Mouse (Mus musculus) urinary bladder, postnatal 10 days (tissue): ENCODE measurements around the gene Fam160b1.

Experiments
- DNase-seq: peaks from one replicate; pipeline ENCODE4 v3.0.0; 2022; ENCODE audit warnings: low spot score

The Fam160b1 gene

DNA sequence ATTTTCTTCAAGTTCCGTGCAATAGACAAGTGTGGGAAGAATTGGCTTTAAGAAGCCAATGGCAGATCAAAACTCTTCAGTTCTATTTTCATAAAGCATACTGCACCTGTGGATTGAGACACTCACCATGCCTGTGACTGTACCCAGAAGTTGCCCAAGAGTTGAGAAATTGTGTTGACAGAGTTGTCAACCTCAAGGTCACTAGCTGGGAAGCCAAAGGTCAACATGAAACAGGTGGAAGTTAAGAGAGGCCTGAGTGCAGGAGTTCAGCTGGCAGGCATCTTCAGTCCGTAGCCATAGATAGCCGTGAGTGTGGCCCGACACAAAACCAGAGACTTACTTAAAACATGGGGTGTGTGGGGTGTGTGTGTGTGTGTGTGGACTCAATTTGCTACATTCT, 6.7 kb downstream of the Fam160b1 start:
- no peak for DNase-seq

DNA sequence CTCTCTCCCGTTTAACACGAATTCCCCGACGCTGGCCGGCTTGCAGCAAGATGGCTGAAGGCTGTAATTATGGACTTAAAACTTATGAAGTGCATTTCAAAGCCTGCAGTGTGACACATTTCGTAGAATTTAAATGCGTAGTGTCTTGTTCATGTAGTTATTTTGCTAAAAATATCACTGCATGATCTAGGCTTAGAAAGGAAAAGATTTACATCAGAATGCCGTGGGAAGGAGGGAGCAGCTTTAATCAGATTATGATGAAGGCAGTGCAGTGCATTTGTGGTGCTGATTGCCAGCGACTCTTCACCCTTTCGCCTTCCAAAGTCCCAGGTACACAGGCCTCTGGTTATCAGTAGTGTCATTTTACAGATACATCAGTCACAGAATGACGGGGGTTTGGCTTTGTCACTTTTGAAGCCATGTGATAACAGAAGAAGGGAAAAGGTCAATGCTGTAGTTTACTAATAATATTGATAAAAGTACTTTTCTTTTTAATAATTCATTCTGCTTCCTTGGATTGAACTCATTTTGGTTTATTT, 7.4 kb downstream of the Fam160b1 start:
- no peak for DNase-seq

DNA sequence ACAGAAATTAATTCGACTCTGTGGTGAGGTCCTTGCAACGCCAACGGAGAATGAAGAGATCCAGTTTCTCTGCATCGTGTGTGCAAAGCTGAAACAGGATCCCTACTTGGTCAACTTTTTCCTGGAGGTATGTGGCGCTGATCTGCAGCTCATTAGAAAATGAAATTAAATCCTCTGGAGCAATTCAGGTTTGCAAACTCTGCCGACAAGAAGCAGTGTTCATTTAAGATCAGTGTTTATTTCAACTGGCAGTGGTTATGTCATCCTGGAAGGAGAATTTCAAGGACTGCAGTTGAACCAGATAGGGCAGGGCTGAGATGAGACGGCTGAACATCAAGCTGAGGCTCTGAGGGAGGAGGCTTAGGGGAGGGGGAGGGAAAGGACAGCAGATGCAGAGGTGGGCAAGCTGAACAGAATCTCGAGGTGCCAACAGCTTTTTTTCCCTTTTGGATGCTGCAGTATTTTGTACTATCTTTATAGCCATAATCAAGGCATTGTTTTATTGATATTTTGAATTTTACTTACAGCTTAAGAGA, 12.9 kb downstream of the Fam160b1 start:
- DNase-seq, result no peak

DNA sequence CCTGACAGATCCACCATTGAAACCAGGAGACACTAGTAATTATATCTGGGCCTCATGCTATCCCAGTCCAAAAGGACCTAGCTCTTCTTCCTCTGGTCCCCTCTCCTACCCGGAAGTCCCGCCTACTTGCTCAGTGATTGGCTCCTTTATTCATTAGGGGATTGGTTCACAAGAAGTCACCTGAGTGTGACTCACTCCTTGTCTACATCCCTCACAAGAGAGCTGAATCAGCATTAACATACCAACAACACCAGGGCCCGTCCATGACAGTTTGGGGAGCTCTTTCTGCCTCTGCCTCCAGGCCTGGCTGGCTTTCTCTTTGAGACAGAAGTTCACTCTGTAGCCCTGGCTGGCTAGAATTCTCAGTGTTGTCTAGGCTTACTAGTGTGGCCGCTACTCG, 14.7 kb downstream of the Fam160b1 start:
- DNase-seq, result no peak

DNA sequence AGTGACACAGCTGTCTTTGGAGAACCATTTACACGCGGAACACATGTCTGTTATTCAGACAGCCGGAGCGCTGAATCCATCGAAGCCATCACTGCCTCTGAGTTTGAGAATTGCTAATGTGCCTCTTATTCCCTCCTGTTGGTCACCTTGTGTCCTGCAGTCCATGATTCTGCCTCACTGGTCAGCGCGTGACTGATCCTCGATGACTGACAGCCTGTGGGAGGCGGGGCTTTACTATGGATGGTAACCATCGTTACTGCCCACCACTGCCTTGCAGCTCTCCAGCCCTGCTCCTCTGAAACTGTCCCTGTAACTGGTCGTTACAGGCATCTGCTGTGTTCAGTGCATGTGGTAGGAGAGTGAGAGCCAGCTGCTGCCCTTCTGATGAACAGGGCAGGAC, 15.3 kb downstream of the Fam160b1 start:
- no peak for DNase-seq

DNA sequence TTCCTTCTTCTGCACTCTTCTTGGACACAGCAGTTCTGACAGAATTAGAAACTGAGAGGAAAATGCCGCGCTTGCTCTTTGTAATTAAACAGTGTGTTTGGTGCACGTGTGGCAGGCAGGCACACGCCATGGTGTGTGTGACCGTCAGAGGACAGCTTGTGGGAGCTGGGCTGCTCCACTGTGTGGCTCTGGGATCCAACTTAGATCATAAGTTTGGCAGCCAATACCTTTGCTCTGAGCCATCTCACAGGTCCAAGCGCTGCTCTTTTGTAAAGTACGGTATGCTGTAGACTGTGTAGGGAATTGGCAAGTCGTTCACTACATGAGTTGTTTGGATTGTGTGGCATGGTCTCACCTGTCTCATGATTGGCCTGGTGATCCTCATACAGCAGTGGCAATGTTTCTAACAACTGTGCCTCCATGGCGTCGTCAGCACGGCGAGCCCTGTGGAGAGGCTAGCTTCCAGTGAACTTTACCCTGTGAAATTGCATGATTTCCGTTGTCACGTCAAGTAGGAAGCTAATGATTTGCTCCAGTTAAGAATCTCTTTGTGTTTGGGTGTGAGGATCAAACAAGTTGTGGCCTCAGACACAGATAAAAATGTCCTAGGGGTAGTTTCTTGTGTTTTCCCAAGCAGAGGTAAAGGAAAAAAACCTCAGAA, 16.7 kb downstream of the Fam160b1 start:
- no peak for DNase-seq

DNA sequence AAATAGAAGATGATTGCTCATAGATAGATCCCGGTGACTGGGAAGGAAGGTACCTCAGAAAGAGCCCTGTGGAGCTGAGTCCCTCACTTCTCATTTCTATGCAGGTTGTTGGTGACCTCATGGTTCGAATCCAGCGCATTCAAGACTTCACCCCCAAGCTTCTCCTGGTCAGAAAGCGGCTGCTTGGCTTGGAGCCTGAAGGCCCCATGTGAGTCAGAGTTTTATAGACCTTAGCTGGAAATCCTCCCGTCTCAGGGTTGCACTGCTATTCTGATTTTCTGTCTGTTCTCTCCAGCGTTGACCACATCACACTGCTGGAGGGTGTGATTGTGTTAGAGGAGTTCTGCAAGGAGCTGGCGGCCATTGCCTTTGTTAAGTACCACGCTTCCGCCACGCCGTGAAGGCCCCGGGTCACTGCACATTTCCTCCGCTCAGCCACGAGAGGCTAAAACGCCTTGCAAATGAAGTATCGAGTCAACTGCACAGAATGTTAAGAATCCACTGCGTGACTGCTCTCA, 25.8 kb downstream of the Fam160b1 start:
- DNase-seq, result no peak

DNA sequence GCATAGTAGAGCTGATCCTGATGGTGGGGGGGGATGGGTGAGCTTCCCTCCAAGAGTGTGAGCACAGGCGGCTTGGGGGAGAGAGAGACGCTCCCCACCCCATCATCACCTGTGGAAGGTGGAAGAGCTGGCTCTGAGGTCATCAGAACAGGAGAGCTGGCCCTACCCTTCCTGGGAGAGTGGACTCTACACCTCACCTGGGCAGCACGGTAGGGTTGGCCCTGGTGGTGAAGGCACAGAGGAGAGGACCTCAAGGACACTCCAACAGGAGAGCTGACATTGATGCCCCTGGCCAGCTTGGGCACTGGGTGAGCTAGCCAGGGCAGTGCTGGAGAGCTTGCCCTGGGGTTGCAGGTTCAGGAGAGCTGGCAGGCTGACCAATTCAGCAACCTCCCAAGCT, 31.1 kb downstream of the Fam160b1 start:
- no peak for DNase-seq

DNA sequence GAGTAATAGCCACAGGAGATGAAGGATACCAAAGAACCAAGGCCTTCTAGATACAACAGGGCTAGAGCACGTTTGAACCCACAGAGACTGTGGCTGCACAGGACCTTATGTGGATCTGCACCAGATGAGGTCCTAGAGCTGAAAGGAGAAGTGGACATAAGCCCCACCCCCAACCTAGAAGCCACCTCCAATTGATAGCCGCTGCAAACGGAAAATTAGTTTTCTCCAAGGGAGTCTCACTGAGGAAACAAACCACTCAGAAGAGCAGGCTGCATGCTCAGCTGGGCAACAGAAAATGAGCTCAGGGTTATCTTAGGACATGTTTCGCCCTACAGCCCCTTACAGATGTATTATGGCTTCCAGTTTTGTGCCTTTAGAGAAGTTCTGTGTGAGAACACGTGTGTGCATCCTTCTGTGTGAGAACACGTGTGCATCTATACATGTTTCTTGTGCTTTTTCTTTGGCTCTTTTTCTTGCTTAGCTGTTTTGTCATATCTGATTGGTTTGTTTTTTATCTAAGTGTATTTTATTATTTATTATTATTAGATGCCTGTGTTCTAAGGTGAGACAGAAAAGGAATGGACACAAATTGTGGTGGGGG, 33.0 kb downstream of the Fam160b1 start:
- DNase-seq, result no peak

DNA sequence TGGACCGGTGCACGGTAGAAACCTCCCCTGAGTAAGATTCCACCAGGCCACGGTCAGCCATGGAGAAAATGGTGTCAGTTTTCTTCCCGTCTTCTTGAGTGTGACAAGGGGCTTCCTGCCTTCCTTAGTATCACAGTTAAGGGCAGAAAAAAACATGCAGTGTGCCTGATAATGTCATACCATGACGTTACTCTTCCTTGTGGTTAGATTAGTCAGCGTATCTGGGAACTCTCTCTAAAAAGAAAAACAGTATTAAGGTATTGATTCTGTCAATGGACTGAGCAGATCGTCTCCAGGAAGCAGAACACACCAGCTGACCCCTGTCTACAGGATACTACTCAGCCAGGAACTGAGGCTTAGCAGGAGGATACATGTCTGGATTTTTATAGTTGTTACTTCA, 36.1 kb downstream of the Fam160b1 start:
- DNase-seq, result no peak

DNA sequence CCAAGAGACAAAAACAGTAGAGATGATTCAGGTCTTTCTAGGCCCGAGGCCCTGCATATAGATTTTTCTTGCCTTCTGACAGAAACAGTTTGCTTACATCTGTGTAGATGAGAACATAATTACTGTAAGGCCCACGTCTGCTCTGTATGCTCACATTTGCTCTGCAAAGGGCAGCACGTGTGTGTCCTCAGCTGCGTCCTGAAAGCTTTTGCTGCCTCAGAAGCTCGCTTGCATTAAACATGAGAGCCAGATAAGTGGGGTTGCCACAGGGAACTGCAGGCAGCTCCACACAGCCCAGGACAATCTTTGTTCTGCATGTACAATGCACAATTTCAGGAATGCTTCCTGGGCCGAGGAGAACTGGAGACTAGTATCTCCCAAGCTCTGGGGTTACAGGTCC, 41.9 kb downstream of the Fam160b1 start:
- no peak for DNase-seq

DNA sequence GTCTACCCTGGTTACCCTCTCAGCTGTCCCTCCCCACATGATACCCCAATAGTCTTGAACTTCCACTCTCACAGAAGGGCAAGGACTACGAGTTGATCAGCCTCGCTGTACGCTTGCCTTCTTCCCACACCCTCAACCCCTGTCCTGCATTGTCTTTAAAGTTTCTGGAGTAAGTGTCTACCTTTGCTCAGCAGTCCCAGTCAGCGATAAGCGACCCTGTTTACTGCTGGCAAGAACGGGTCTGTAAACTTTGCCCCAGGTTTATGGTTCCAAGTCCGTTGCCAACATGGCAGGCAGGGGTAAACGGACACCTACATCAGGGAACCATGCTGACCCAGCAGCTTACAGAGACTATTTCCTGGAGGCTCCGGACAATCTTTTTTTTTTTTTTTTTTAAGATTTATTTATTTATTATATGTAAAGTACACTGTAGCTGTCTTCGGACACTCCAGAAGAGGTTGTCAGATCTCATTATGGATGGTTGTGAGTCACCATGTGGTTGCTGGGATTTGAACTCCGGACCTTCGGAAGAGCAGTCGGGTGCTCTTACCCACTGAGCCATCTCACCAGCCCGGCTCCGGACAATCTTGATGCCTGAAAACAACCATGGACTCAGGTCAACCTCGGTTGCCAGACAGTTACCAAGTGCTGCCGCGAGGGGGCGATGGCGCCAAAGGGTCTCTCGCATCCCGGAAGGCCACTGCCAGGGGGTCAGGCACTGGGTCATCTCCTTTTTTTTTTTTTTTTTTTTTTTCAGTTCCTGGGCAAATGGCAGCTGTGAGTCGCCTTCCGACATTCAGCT, 43.4 kb downstream of the Fam160b1 start:
- peak; percentile 57 for DNase-seq

DNA sequence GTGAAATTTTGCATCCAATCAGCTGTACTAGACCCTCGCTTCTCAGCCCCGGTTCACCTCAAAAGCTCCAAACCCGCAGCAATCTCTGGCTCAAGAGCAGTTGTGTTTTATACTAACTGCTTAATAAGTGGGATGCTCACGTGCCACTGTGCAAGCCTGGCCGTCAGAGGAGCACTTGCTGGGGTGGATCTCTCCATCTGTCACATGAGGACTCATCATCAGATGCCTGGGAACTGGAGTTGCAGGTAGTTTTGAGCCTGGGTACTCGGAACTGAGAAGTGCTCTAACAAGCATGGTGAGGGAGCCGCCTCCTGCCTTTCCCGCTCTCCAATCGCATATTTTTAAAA, 44.0 kb downstream of the Fam160b1 start:
- DNase-seq, result no peak

DNA sequence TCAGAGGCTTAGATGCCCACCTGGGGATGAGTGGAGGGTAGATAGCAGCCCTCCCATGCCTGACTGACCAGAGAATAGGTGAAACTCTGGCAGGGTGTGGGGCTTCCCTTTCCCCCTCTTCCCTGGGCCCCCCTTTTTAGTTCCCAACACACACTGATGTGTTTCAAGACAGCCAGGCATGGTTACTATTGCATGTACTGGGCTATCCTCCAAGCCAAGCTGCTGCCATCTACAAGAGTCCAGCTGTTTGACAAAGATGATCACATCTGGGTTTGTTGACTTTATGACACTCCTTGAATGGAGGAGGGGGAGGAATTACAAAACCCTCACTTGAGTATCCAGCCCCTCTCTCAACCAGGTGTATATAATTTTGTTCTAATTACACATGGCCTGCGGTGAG, 47.5 kb downstream of the Fam160b1 start:
- no peak for DNase-seq

DNA sequence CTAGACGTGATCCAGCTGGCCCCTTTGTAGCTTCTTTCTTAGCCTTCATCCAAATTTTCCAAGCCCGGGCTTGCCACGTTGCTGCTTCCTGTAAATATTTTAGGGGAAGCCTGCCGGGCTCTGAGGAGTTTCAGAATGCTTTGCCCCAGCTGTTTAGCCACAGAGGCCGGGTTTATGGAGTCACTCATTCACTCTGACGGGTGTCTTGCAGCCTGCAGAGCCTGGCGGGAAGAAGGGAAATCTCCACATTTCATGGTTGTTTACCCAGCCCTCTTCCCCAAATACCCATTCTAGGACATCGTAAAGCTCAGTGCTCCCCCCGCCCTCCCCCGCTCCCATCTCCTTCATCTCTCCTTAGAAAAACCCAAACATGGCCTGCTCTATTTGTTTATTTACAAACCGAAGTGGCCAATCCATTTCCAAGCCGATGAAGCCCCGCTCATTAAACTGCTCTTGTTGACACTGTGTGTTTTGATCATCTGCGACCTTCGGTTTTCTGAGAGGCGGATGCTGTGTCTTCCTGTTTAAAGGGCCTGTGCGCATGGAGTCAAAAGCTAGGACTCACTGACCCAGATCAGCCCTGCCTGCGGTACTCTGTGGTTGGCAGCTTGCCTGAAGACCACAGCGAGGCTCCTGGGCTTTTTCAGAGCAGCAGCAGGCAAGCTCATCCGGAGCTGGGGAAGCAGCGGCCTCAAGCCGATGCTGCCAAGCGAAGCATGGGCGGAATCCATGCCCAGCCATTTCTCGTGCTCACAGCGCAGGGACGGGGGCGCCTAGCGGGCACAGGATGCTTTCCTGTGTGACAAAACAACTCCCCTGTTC, 51.1 kb downstream of the Fam160b1 start:
- DNase-seq, result no peak

DNA sequence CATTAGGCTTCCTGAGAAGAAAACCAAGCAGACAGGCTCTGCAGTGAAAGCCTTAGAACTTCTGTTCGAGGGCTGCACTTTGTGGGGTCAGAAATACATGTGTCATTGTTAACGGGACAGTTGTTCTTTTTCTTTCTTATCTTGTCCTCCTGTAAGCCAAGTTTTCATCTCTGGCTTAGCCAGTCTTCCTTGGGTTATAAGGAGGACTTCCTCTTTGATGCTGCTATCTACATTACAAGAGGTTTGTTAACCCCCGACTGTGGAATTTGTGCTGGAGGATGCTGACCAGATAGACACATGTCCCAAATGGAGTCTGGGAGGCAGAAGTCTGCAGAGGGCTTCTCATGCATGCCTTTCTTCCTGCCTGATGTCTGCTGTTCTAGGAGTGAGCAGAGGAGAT, 52.7 kb downstream of the Fam160b1 start:
- no peak for DNase-seq

DNA sequence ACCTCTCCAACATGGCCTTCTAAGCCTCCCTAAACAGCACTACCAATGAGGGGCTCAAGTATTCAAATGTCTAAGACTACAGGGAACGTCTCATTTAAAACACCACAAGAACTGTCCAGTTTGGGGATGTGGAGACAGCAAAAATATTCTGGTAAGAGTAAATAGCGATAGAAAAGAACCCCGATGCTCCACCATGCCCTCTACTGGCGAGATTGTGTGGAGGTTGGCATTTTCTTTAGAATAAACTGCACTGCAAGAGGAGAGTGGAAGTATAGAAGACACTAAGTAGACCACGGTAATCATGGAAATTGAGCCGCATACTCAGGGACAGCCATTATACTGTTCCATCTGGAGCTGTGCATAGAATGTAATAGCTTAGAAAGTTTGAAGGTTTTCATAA, 53.4 kb downstream of the Fam160b1 start:
- DNase-seq, result no peak

DNA sequence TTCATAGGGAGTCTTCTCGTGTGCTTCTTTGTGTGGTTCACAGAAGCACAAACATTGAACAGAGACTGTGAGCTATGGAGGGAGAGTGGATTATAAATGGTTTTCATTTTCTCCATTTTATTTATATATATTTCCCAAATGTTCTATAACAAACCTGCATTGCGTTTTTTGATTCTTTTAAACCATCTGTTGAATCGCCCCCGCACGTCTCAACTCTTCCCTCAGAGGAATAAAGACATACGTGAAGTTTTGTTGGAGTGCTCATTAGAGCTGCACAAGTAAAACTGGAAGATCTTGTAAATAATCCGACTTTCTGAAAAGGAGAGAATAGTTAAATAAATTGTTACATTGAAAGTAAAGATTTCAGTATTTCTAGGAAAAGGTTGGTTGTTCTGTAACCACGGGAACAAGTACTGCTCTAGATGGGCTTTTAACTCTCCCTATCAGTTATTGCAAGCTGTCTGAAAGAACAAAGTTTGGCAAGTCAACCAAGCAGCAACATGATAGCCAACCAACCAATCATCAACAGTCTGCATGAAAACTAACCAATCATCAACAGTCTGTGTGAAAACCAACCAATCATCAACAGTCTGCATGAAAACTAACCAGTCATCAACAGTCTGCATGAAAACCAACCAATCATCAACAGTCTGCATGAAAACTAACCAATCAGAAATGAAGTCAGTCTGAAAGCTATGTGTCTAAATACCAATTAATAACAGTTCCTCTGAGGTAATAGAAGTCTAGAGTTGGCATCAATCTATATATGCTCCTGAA, 54.7 kb downstream of the Fam160b1 start:
- DNase-seq, result no peak

DNA sequence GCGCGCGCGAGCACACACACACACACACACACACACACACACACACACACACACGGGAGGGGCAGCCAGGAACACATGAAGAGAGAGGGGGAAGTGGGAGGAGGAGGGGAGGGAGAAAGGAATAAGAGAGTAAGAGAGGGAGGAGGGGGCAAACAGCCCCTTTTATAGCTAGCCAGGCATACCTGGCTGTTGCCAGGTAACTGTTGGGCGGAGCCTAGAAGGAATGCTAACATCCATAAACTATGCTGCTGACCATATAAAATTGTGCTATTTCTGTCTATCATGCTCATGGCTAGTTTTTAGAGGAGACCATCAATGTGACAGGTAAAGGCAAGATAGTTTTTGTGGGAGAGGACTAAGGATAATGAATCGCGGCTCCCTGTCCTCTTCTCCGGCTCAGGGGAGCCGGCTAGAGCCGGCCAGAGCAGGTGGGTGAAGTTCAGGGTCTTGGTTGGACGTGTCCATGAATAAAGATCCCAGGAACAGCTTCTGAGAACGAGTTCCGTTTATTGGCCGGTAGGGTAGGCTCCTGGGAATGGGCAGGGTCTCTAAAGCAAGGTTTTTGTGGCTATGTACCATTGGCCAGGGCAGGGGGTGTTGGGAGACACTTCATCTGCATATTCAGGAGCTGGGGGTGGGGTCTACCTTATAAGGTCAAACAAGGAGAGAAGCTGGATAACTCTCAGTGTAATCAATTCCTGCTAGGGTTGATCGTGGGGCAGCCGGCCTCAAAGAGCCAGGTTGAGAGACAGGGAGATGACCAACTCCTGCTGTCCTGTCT, 57.5 kb downstream of the Fam160b1 start:
- no peak for DNase-seq

DNA sequence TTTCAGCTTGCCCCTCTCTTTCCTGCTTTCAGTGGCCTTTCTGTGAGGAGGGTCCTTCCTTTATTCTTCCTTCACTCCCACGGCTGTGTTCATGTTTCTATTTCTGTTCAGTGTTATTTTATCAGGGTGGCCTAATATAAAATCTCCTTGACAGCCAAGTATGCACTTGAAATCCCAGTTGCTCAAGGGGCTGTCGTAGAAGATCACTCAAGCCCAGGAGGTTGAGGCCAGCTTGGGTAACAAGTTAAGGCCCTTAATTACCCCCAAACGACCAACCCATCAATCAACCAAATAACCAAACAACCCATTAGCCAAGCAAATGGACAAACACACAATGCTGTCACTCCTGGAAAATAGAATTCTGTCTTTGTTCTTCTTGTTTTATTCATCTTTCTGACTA, 62.9 kb downstream of the Fam160b1 start:
- no peak for DNase-seq
